Mouse (Mus musculus): ENCODE measurements around the gene Olfr414.

Gene Olfr414

GRCm38 (mm10) chr1:174423764-174424163 is at the start of gene Olfr414:
Olfr414 (plus strand) TSS chr1:174424064.
- no peak for DNase-seq

GRCm38 (mm10) chr1:174390746-174391145 is 33.1 kb upstream of the Olfr414 start, which contains the start of gene Olfr248:
Olfr248 (plus strand) TSS chr1:174391046.
- DNase-seq: no peak

- DNase-seq: no peak
These were observed 905 bp upstream of the Olfr414 start for GRCm38 (mm10) chr1:174422959-174423358.

- DNase-seq: no peak
These were observed 2.5 kb downstream of the Olfr414 start for GRCm38 (mm10) chr1:174426180-174426986.

- no peak for DNase-seq
These were observed 3.5 kb downstream of the Olfr414 start for GRCm38 (mm10) chr1:174427402-174427801.

GRCm38 (mm10) chr1:174428407-174428806 is 4.5 kb downstream of the Olfr414 start:
- DNase-seq: no peak

- no peak for DNase-seq
These were observed 10.3 kb downstream of the Olfr414 start for GRCm38 (mm10) chr1:174434121-174434520.

- no peak for DNase-seq
These were observed 17.9 kb downstream of the Olfr414 start, which contains the start of gene Olfr220 for GRCm38 (mm10) chr1:174441782-174442181. Olfr220 (plus strand) TSS chr1:174442082.

- DNase-seq: no peak
These were observed 31.2 kb downstream of the Olfr414 start for GRCm38 (mm10) chr1:174455100-174455499.

- DNase-seq: no peak
These were observed 41.5 kb downstream of the Olfr414 start for GRCm38 (mm10) chr1:174465385-174465784.

GRCm38 (mm10) chr1:174466240-174466639 is 42.4 kb downstream of the Olfr414 start:
- DNase-seq: no peak

GRCm38 (mm10) chr1:174469736-174470135 is 45.9 kb downstream of the Olfr414 start:
- DNase-seq: peak in 1 of 2 experiments; percentile 16

GRCm38 (mm10) chr1:174482567-174482966 is 58.7 kb downstream of the Olfr414 start:
- no peak for DNase-seq

All from kidney, adult 8-10 months (tissue).